ENCODE assay signal across 8 mouse cellular contexts in genomic region chr5:136988420-136988819, GRCm38 (mm10). TPM values are rescaled to one million over a fixed set of nuclear protein-coding genes. Genes with fewer than 3 reads are reported as not detected.
DNase-seq lines count a peak whose midpoint lies in the region; ATAC-seq and TF ChIP-seq lines count a peak whose summit lies in the region.

No protein-coding gene starts in this region.

- no peak overlapping the region for H3K27ac ChIP-seq in layer of hippocampus, adult 2 months
- no peak overlapping the region for H3K27ac ChIP-seq in heart, embryonic 14.5 days (replicated peaks in 1 of 2; ENCODE audit: control insufficient read depth in 1 of 2, insufficient read depth in 1 of 2, low read depth in 2 of 2, low read length in 2 of 2)
- no peak overlapping the region for H3K27ac ChIP-seq in limb, embryonic 10.5 days
- no peak overlapping the region for H3K27ac ChIP-seq in midbrain, embryonic 13.5 days

- whole genome bisulfite sequencing in heart, embryonic 14.5 days, result 46% methylated on average over 7 of the region's 7 CpGs
- WGBS in limb, embryonic 10.5 days, result 84% methylated on average over 7 of the region's 7 CpGs
- 86% methylated on average over 7 of the region's 7 CpGs for WGBS in midbrain, embryonic 13.5 days

- peaks cover 7 to 9% of the 10 kb centered on the region in 2 experiments; a peak in 3 of 4 replicates for H3K4me1 ChIP-seq in heart, embryonic 14.5 days (ENCODE audit: control insufficient read depth in 2 of 2, insufficient read depth in 2 of 2, low read length in 2 of 2)
- peaks cover 20% of the 10 kb centered on the region for H3K4me1 ChIP-seq in limb, embryonic 10.5 days
- H3K4me1 ChIP-seq in midbrain, embryonic 13.5 days (replicated peaks), result peaks cover 23% of the 10 kb centered on the region

- TF ChIP-seq POLR2A in brain, embryonic 14.5 days (IDR thresholded peaks at IDR 0.05; ENCODE audit: borderline replicate concordance, extremely low read depth, insufficient read depth, insufficient read length, poor library complexity, severe bottlenecking), result no peak

- ATAC-seq in heart, embryonic 14.5 days (ENCODE audit: insufficient number of reproducible peaks, insufficient read depth, low FRiP score, low read depth), result no peak
- no peak for ATAC-seq in midbrain, embryonic 13.5 days

- no peak for TF ChIP-seq CTCF in layer of hippocampus, adult 2 months (conservative IDR thresholded peaks at IDR 0.05)
- TF ChIP-seq CTCF in brain, embryonic 14.5 days (IDR thresholded peaks at IDR 0.05; ENCODE audit: borderline replicate concordance, extremely low read depth, insufficient read depth, insufficient read length), result no peak

- peak in 1 of 2 experiments; percentile 30 for DNase-seq in layer of hippocampus, adult 2 months (ENCODE audit: low spot score in 2 of 2)
- no peak for DNase-seq in layer of hippocampus, adult 9-10 months (ENCODE audit: low spot score)
- DNase-seq in brain, embryonic 14.5 days (ENCODE audit: low read depth), result peak; percentile 49
- DNase-seq in limb, embryonic 10.5 days (ENCODE audit: low spot score), result no peak
- DNase-seq in ovary, postnatal 14 days (ENCODE audit: low spot score), result no peak
- no peak for DNase-seq in adrenal gland, adult 8-10 months

- H3K9me3 ChIP-seq in heart, embryonic 14.5 days (ENCODE audit: control insufficient read depth, low read length), result no peaks in the 10 kb centered on the region
- no peaks in the 10 kb centered on the region for H3K9me3 ChIP-seq in limb, embryonic 10.5 days (replicated peaks)
- no peaks in the 10 kb centered on the region for H3K9me3 ChIP-seq in midbrain, embryonic 13.5 days

- peaks cover 62% of the 10 kb centered on the region for H3K36me3 ChIP-seq in heart, embryonic 14.5 days (ENCODE audit: control insufficient read depth, insufficient read depth, low read length)
- H3K36me3 ChIP-seq in limb, embryonic 10.5 days, result peaks cover 64% of the 10 kb centered on the region
- H3K36me3 ChIP-seq in midbrain, embryonic 13.5 days, result peaks cover 60% of the 10 kb centered on the region

- peak overlapping the region; percentile 99 for H3K4me3 ChIP-seq in layer of hippocampus, adult 2 months
- peak overlapping the region; percentile 79 to 83 for H3K4me3 ChIP-seq in heart, embryonic 14.5 days (ENCODE audit: control insufficient read depth in 1 of 2, insufficient read depth in 1 of 2, low read depth in 1 of 2, low read length in 2 of 2)
- peak overlapping the region; percentile 77 for H3K4me3 ChIP-seq in limb, embryonic 10.5 days
- peak overlapping the region; percentile 80 for H3K4me3 ChIP-seq in midbrain, embryonic 13.5 days (replicated peaks)

- peak overlapping the region; percentile 94 for H3K4me2 ChIP-seq in heart, embryonic 14.5 days (ENCODE audit: low read length)
- peak overlapping the region; percentile 94 for H3K4me2 ChIP-seq in midbrain, embryonic 13.5 days (replicated peaks)

- peak overlapping the region; percentile 92 for H3K9ac ChIP-seq in heart, embryonic 14.5 days (ENCODE audit: low read length)
- peak overlapping the region; percentile 92 for H3K9ac ChIP-seq in midbrain, embryonic 13.5 days (replicated peaks)

- no peaks in the 10 kb centered on the region for H3K27me3 ChIP-seq in heart, embryonic 14.5 days (ENCODE audit: control insufficient read depth, insufficient read depth, low read length)
- H3K27me3 ChIP-seq in limb, embryonic 10.5 days (ENCODE audit: low read depth, poor library complexity, severe bottlenecking), result no peaks in the 10 kb centered on the region
- no peaks in the 10 kb centered on the region for H3K27me3 ChIP-seq in midbrain, embryonic 13.5 days

RNA-seq across cellular contexts. Expression of gene Znhit1, which starts 0.6 kb away (rescaled TPM):
- total RNA-seq in layer of hippocampus, adult 2 months (2021), result 10 to 100 TPM; 77.1 to 83.3 TPM
- polyA plus RNA-seq in brain, embryonic 14.5 days (2012; rRNA removed), result 89.0 and 104 TPM in 2 replicates
- 77.0 and 83.5 TPM in 2 replicates for polyA plus RNA-seq in heart, embryonic 14.5 days (2014; fragmentation: Nextera tagmentation; extraction: Ambion mirVana)
- 116 and 119 TPM in 2 replicates for polyA plus RNA-seq in limb, embryonic 10.5 days (2016; fragmentation: Nextera tagmentation; extraction: Ambion mirVana)
- polyA plus RNA-seq in midbrain, embryonic 13.5 days (2015; fragmentation: Nextera tagmentation; extraction: Ambion mirVana), result 110 TPM in 2 replicates
- total RNA-seq in adrenal gland, adult 8-10 months (2022), result 10 to 100 TPM; 77.8 to 96.8 (median 83.5) TPM

RNA-seq across cellular contexts. Expression of gene Plod3, which starts 1.6 kb away (rescaled TPM):
- 10 to 100 TPM; 37.9 to 39.7 TPM for total RNA-seq in layer of hippocampus, adult 2 months (2021)
- 75.0 and 81.7 TPM in 2 replicates for polyA plus RNA-seq in brain, embryonic 14.5 days (2012; rRNA removed)
- 36.7 and 38.3 TPM in 2 replicates for polyA plus RNA-seq in heart, embryonic 14.5 days (2014; fragmentation: Nextera tagmentation; extraction: Ambion mirVana)
- polyA plus RNA-seq in limb, embryonic 10.5 days (2016; fragmentation: Nextera tagmentation; extraction: Ambion mirVana), result 39.4 and 40.8 TPM in 2 replicates
- 34.8 and 35.1 TPM in 2 replicates for polyA plus RNA-seq in midbrain, embryonic 13.5 days (2015; fragmentation: Nextera tagmentation; extraction: Ambion mirVana)
- total RNA-seq in adrenal gland, adult 8-10 months (2022), result 10 to 100 TPM; 68.6 to 74.5 (median 72.1) TPM

RNA-seq across cellular contexts. Expression of gene Cldn15, which starts 22.0 kb away (rescaled TPM):
- under 1 TPM in 1 of 2 experiments, not detected in 1; 0.18 TPM for total RNA-seq in layer of hippocampus, adult 2 months (2021)
- 0.53 and 0.63 TPM in 2 replicates for polyA plus RNA-seq in brain, embryonic 14.5 days (2012; rRNA removed)
- 5.3 TPM in 2 replicates for polyA plus RNA-seq in heart, embryonic 14.5 days (2014; fragmentation: Nextera tagmentation; extraction: Ambion mirVana)
- 0.13 and 0.39 TPM in 2 replicates for polyA plus RNA-seq in limb, embryonic 10.5 days (2016; fragmentation: Nextera tagmentation; extraction: Ambion mirVana)
- polyA plus RNA-seq in midbrain, embryonic 13.5 days (2015; fragmentation: Nextera tagmentation; extraction: Ambion mirVana), result 0.16 and 0.35 TPM in 2 replicates
- total RNA-seq in adrenal gland, adult 8-10 months (2022), result 10 to 100 TPM in 3 of 4 experiments, 1 to 10 TPM in 1; 9.5 to 13.7 (median 12.1) TPM

RNA-seq across cellular contexts. Expression of gene Fis1, which starts 35.3 kb away (rescaled TPM):
- total RNA-seq in layer of hippocampus, adult 2 months (2021), result 100 to 1,000 TPM; 223 to 239 TPM
- polyA plus RNA-seq in brain, embryonic 14.5 days (2012; rRNA removed), result 316 and 348 TPM in 2 replicates
- 284 and 314 TPM in 2 replicates for polyA plus RNA-seq in heart, embryonic 14.5 days (2014; fragmentation: Nextera tagmentation; extraction: Ambion mirVana)
- polyA plus RNA-seq in limb, embryonic 10.5 days (2016; fragmentation: Nextera tagmentation; extraction: Ambion mirVana), result 262 and 277 TPM in 2 replicates
- 389 and 412 TPM in 2 replicates for polyA plus RNA-seq in midbrain, embryonic 13.5 days (2015; fragmentation: Nextera tagmentation; extraction: Ambion mirVana)
- 100 to 1,000 TPM; 210 to 255 (median 217) TPM for total RNA-seq in adrenal gland, adult 8-10 months (2022)

RNA-seq across cellular contexts. Expression of gene Vgf, which starts 37.8 kb away (rescaled TPM):
- 100 to 1,000 TPM; 180 to 212 TPM for total RNA-seq in layer of hippocampus, adult 2 months (2021)
- polyA plus RNA-seq in brain, embryonic 14.5 days (2012; rRNA removed), result 6.7 and 9.3 TPM in 2 replicates
- polyA plus RNA-seq in heart, embryonic 14.5 days (2014; fragmentation: Nextera tagmentation; extraction: Ambion mirVana), result 0.09 TPM in 1 of 2 replicates, not detected in the other
- 0.16 TPM in 1 of 2 replicates, not detected in the other for polyA plus RNA-seq in limb, embryonic 10.5 days (2016; fragmentation: Nextera tagmentation; extraction: Ambion mirVana)
- polyA plus RNA-seq in midbrain, embryonic 13.5 days (2015; fragmentation: Nextera tagmentation; extraction: Ambion mirVana), result 2.4 TPM in 2 replicates
- total RNA-seq in adrenal gland, adult 8-10 months (2022), result 10 to 100 TPM in 2 of 4 experiments, 1 to 10 TPM in 2; 4.4 to 20.9 (median 9.9) TPM
